ENCODE assay signal across 8 mouse cellular contexts in genomic region chr7:113048097-113048795, GRCm38 (mm10).
DNase-seq lines count a peak whose midpoint lies in the region.

No protein-coding gene starts in this region.

- no peaks in the 10 kb centered on the region for H3K27me3 ChIP-seq in forebrain, embryonic 10.5 days (ENCODE audit: poor library complexity, severe bottlenecking)

- peak overlapping the region; percentile 54 for H3K27ac ChIP-seq in forebrain, embryonic 10.5 days

- H3K4me1 ChIP-seq in forebrain, embryonic 10.5 days: peaks cover 20% of the 10 kb centered on the region

- DNase-seq in 3T3-L1 (ENCODE audit: low read depth, low spot score) (peak; percentile 84), NIH3T3 (ENCODE audit: low read depth) (peak; percentile 70)
- no peak for DNase-seq in forebrain, embryonic 10.5 days (ENCODE audit: extremely low spot score, low spot score)
- peak; percentile 67 for DNase-seq in layer of hippocampus, adult 9-11 months
- peak; percentile 20 for DNase-seq in neural tube, embryonic 10.5 days (ENCODE audit: extremely low spot score, low spot score)
- no peak for DNase-seq in spleen, postnatal 10 days (ENCODE audit: low spot score in 2 of 2)
- no peak for DNase-seq in urinary bladder, postnatal 10 days (ENCODE audit: low spot score)
- DNase-seq in cerebellum, adult 8-10 months: no peak

- H3K9me3 ChIP-seq in forebrain, embryonic 10.5 days: no peaks in the 10 kb centered on the region

- H3K4me3 ChIP-seq in forebrain, embryonic 10.5 days: no peak overlapping the region

- 49% methylated on average over 4 of the region's 4 CpGs for WGBS in forebrain, embryonic 10.5 days

- no peaks in the 10 kb centered on the region for H3K36me3 ChIP-seq in forebrain, embryonic 10.5 days (replicated peaks)

Comparison
In these comparisons a context has a peak if more than half of its experiments do, and no peak if none do; other contexts are left out.
1. DNase-seq: peak in 3T3-L1 (single experiment), NIH3T3 (single experiment), layer of hippocampus, adult 9-11 months (single experiment) and neural tube, embryonic 10.5 days (single experiment); none in forebrain, embryonic 10.5 days (single experiment), spleen, postnatal 10 days (0 of 2), urinary bladder, postnatal 10 days (single experiment) and cerebellum, adult 8-10 months (single experiment).